Mouse (Mus musculus) cerebellum, postnatal 36 days (tissue): ENCODE measurements around the gene Serpinb1b.
"Not testable (repeated sequence)": the region's sequence is repeated elsewhere in the genome, so short reads cannot be mapped to it uniquely, and the experiment has no call there.

Source experiments
- DNase-seq, 2 experiments: peaks; one replicate each; pipeline ENCODE4 v3.0.0; 2021 to 2022; ENCODE audit warnings: mixed read lengths in 2 of 2

Gene Serpinb1b

DNA sequence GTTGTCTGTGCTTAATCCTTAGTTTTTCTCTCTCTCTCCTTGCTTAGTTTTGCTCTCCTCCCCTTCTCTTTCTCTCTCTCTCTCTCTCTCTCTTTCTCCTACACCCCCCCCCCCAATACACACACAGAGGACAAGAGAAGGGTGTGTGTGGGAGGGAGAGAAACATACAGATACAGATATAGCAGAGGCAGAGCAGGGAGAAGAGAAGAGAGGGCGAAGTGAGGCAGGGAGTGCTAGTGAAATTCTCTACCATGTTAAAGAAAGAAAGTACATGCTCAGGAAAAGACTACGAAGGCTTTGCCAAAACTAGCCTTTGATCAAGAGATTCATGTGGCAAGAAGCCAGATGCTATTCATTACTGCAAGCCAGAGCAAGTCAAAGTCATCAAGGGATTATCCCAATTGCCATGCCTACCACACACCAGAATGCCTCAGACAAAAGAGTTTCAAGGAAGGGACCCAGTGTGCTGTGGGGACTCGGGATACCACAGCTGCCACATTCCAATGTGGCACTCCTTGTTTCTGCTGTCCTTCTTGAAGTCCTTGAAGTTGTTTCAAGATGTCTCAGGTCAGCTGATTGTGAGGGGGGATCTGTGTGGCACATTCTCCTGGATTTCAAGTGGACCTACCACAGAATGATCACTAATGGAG is at the start of gene Serpinb1b:
Gene Serpinb1b (plus strand): TSS at position 520 of the 650 bp plus-strand sequence.
- no peak for DNase-seq

DNA sequence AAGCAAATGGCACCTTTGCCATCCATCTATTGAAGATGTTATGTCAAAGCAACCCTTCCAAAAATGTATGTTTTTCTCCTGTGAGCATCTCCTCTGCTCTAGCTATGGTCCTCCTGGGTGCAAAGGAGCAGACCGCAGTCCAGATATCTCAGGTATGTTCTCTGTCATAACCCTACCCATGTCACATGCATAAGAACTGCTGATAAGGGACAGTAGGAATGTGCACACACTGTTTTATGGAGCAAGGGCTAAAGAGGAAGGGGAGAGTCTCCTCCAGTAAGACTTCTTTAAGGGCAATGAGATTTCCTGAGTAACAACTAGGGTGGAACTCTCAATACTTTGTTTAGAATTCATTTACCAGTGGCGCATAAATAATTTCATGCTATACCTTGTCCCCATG is 48.9 kb upstream of the Serpinb1b start:
- DNase-seq = not testable (repeated sequence)

DNA sequence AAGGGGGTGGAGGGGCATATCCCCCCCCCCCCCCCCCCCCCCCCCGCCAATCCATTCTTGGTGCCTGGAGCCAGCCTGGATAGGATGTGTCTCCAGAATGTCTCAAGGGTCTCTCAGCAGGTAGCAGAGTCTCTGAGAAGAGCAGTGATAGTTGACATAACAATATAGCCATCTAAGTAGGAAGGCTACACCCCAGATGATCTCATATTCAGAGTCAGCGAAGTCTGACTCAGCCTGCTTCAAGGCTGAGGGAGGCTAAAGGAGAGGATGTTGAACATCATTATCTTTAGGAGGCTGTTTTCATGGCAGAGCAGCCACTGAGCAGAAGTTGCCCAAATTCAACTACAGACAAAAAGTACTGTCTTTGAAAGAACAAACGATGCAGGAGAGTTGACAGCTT is 48.1 kb upstream of the Serpinb1b start:
- no peak for DNase-seq

GRCm38 (mm10) chr13:33035506-33035905 is 42.9 kb upstream of the Serpinb1b start:
- DNase-seq = no peak

- no peak for DNase-seq
Measured at GRCm38 (mm10) chr13:33043542-33043941, 34.8 kb upstream of the Serpinb1b start.

- no peak for DNase-seq
Measured at GRCm38 (mm10) chr13:33047234-33047633, 31.1 kb upstream of the Serpinb1b start.

DNA sequence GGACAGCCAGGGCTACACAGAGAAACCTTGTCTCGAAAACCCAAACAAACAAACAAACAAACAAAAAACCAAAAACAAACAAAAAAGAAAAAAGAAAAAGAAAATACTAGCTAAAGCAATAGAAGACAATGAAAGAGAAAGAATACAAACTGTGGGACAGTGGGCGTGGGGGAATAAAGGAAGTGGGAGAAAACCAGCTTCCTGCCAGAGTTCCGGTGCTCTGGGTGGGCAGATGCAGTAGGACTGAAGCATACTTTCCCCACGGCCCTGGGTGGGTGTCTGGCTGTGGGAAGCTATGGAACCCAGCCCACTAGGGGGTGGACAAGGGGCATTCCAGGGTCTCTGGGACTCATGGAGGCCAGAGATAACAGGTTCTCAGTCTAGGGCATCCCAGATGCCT is 30.2 kb upstream of the Serpinb1b start:
- no peak for DNase-seq

DNA sequence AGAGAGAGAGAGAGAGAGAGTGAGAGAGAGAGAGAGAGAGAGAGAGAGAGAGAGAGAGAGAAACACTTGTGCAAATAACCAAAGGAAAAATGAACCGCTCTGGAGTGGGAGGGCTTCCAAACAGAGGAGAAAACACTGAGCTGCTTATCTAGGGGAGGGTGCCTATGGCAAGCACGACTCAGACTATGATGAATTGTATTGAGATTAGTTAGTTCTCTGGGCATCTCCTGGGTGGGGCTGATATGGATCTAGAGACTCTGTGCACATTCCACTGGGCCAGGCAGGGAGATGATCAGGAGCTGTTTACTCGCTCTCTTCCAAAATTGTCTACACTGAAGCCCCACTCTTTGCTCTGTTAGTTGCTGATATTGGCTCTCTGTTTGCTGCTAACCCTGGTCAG is 26.7 kb upstream of the Serpinb1b start:
- DNase-seq = no peak

- no peak for DNase-seq
Measured at GRCm38 (mm10) chr13:33063048-33063447, 15.3 kb upstream of the Serpinb1b start.

DNA sequence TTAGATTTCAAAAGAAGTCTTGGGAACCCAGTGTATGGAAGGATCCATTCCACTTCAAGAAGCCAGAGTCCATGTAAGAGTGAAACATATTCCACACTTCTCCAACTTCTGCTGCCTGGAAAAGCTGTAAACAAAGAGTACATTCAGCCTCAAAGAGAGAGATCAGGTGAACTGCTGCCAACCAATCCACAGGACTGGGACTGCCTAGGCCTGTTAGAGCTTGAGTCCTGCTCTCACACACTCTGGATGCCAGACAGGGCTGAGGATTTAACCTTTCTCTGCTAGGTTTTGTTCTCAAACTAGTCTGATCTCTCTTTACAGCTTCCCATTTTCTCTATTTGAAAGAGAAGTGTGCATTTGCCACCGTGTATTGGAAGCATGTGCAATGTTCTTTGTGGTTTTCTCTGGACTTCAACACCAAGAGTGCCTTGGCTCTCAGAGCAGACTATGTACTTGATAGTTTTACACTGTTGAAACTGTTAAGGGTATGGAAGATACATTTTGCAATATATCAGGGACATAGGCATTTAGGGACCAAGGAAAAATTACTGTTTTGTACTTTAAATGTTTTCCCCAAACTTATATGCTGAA is 10.9 kb upstream of the Serpinb1b start:
- DNase-seq = no peak

DNA sequence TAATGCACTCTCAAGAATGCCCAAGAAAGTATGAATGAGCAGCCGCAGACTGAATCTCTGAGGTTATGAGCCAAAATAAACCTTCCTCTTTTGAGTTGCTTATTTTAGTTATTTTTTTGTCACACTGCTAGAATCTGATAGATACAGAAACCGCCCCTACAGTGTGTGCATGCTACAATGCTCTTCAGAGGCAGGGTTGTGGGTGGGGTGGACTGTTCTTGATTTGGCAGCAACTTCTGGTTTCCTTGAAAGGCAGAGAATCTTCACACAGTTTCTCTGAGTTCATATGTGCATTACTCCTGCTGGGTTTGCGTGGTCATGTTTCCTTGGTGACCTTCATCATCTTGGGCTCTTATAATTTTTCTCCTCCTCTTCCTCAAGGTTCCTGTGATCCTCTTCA is 10.2 kb upstream of the Serpinb1b start:
- DNase-seq = no peak

- DNase-seq = no peak
Measured at GRCm38 (mm10) chr13:33071776-33072175, 6.6 kb upstream of the Serpinb1b start.

DNA sequence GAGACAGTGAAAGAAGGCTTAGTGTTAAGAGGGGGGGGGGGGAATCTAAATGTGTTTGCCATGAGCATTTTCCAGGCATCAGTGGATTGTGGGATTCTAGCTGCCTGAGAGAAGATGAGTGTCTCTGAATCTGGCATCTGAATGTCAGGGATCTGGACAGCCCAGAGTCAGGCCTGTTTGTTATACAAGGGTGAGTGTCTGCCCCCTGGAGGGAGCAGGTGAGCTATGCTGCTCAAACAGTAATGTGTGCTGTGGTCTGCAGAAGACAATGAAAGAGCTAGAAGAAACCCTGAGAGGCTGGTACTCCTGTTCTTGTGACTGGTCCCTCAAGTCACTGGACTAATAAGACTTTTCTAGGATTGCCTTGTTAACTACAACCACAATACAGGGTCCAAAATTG is 4.3 kb upstream of the Serpinb1b start:
- DNase-seq = no peak

DNA sequence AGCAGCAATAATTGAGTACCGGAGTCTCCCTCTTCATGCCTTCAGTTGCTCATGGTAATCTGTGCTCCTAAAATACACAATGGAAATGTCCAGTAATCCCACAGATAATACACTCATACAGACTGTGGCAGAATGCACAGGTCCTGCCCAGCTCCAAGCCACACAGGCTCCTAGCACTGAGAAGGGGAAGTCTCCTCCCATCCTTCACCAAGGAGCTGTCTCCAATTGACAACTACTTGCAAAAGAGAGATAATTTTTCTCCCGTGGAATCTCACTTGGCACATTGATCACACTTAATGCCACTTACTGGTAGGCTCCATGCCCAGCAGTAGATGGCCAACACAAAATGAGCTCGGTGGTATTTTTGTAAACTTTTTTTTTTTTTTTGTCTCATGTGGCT is 2.1 kb upstream of the Serpinb1b start:
- DNase-seq = no peak

DNA sequence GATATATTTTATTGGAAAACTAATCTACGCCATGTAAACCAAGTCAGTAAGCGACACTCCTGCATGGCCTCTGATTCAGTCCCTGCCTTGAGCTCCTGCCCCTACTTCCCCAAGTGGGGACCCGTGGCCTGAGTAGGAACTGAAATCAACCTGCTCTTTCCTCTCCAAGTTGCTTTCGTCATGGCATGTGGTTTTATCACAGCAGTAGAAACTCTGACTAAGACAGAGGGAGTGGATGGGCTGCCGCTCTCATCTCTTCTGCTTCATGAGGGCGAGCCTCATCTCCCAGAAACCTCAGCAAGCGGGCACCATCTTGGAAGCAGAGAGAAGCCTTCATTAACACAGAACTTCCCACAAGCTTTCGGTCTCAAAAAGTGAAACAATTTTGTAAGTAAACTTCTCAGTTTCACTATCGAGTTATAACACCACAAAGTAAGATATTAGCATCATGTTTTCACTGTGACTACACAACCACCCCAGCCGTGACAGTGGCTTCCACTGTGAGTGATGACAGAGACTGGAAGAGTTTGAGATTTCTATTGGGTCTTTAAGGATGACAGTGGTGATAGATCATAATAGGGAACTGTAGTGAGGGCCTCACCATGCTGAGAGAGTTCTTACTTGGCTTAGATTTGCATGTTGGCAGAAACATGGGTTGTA is 1.2 kb upstream of the Serpinb1b start:
- DNase-seq = no peak

GRCm38 (mm10) chr13:33079391-33079790 is 1.0 kb downstream of the Serpinb1b start:
- DNase-seq = no peak

DNA sequence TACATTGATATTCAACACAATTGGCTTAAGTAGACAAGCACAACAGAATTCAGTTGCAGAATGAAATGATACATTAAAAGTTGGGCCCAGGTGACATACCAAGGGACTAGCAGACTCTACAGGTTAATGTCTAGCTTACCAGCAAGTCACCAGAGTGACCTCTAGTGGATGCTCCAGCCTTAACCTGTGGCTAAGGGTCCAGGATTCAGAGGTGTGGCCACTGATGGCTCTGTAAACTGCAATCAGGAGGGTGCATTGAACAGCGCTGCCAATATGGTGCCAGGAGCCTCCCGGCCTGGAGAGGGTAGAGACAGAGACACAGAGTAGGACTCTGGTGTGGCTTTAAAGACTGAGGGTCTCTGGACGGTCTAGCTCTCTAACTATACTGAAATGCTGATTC is 2.0 kb downstream of the Serpinb1b start:
- peak; percentile 9 to 18 for DNase-seq

GRCm38 (mm10) chr13:33083834-33084233 is 5.5 kb downstream of the Serpinb1b start:
- DNase-seq = no peak

GRCm38 (mm10) chr13:33084975-33085694 is 6.8 kb downstream of the Serpinb1b start:
- DNase-seq = peak; percentile 21 to 25

DNA sequence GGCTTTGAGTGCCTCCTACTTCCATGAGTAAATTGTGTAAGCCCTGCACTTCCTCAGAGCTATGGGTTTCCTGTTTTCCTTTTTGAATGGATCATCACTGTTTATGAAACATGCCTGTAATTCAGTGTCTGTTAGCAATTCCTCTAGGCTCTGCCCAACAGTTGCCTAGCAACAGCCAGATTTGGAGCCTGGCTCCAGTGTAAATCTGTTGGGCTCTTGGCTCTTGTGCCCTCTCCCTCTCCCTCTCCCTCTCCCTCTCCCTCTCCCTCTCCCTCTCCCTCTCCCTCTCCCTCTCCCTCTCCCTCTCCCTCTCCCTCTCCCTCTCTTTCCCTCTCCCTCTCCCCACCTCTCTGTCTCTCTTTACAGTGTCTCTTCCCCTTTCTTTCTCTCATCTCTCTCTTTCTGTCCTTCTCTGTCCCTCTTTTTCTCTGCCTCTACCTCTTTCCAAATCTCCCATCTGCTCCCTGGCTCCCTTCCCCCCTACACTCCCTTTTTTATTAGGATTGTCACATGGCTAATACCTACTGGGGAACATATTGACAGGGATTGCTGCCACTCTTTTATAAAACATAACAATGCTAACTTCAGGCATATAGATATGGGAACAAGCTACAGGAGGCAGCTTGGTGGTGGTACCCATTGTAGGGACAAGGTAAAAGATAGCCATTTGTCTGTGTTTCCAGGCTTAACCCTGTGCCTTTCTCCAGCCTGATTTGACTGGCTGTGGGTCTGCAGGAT is 7.5 kb downstream of the Serpinb1b start:
- peak; percentile 35 to 51 for DNase-seq

DNA sequence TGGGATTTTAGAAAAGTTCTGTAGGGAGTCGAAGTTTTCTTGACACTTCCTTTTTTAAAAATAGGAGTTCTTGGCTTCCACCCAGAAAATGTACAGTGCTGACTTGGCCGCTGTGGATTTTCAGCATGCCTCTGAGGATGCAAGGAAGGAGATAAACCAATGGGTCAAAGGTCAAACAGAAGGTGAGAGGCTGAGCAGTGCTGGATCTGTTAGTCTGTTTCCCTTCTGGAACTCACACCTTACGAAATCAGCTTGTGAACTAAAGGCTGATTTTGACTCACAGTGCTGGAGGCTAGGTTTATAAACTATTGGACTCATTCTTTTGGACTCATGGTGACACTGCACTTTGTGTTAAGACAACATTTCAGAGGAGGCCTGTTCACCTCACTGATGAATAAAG is 11.2 kb downstream of the Serpinb1b start:
- no peak for DNase-seq

DNA sequence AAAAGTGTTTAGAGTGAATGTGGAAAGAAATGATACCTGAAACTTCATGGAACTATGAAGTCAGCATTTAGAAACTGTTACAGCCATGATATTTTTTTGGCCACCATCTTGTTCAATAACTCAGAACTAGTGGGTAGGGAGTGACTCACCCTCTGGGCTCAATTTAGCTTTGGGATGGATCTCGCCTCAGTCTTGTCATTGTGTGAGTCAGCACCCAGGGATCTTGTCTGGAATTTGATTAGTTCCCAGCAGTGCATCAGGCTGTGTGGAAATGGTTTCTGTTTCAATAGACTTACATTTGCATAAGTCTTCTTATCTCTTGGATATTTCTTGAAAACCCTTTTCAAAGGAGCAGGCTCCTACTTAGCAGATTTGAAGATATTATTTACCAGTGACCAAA is 12.2 kb downstream of the Serpinb1b start:
- DNase-seq = no peak

DNA sequence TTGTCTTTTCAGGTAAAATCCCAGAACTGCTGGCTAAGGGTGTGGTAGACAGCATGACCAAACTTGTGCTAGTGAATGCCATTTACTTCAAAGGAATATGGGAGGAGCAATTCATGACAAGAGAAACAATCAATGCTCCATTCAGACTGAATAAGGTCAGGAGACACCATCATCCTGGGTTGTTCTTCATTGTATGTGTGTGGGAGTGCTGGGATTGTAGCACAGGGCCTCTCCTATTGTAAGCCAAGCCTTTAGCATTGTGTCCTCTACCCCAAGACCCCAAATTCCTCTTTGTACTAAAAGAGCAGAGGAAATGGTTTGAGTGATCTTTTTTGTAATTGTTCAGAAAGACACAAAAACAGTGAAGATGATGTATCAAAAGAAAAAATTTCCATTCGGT is 12.9 kb downstream of the Serpinb1b start:
- DNase-seq = no peak
